Mouse (Mus musculus): ENCODE data around the gene Tyw1. TPM values are rescaled to one million over a fixed set of nuclear protein-coding genes. Genes with fewer than 3 reads are reported as not detected.

The Tyw1 gene
- polyA plus RNA-seq, 1 experiment from 2014 or later = 17.8 TPM

DNA sequence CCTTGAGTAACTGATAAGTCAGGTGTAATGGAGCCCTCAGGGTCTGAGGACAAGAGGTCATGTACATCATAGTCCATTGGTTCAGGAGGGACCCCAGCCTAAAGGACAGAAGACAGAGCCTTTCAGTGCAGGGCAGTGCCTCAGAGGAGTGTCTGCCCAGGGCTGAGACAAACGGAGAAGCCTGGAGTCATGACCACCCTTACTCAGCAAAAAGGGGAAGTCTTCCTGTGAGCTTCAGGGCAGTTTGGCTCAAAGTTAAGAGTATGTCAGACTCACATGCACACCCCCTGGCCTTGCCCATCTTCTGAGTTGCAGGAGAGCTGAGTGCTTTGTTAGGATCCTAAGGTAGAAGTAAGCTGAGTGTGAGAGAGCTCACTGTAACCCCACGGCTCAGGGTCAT, 74.5 kb downstream of the Tyw1 start:
- no peak for ATAC-seq (replicated peaks; ENCODE audit: insufficient number of reproducible peaks, low FRiP score, low TSS enrichment)
- no peak overlapping the region for H3K27ac ChIP-seq (ENCODE audit: low read depth, low read length)
- H3K9me3 ChIP-seq (replicated peaks; ENCODE audit: control insufficient read depth, low read length) = no peaks in the 10 kb centered on the region
- H3K4me1 ChIP-seq (ENCODE audit: control insufficient read depth, insufficient read depth, low read length) = no peaks in the 10 kb centered on the region
- no peak overlapping the region for H3K4me2 ChIP-seq
- no peak overlapping the region for H3K4me3 ChIP-seq (ENCODE audit: low read depth, low read length)
- H3K36me3 ChIP-seq (ENCODE audit: control insufficient read depth, insufficient read depth, low read length) = peaks cover 9% of the 10 kb centered on the region; the same call in 1 of the 2 replicates
- H3K9ac ChIP-seq (ENCODE audit: low read depth, low read length) = no peak overlapping the region
- 72% methylated on average over 2 of the region's 2 CpGs for WGBS (ENCODE audit: insufficient replicate concordance)
- H3K27me3 ChIP-seq (ENCODE audit: control insufficient read depth, insufficient read depth, low read length) = no peaks in the 10 kb centered on the region

DNA sequence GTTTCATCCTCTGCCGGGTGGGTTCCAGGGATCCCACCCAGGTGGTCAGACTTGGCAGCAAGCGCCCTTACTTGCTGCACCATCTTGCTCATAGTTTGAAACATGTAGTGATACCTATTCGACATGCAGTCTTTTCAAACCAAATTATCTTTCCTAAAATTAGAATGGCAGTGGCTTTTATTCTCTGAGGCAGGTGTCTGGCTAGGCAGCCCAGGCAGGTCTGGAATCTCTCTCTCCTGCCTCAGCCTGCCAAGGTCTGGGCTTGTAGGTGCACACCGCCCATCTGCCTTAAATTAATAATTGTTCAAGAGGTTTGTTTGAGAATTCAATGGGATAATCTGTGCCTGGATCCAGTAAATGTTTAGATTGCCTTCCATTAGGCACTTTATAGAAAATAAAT, 75.4 kb downstream of the Tyw1 start:
- ATAC-seq (replicated peaks; ENCODE audit: insufficient number of reproducible peaks, low FRiP score, low TSS enrichment) = no peak
- Histone ChIP-seq H3K27me3 (ENCODE audit: control insufficient read depth, insufficient read depth, low read length) (no peaks in the 10 kb centered on the region), H3K4me2 (no peak overlapping the region), H3K4me1 (ENCODE audit: control insufficient read depth, insufficient read depth, low read length) (no peaks in the 10 kb centered on the region), H3K27ac (ENCODE audit: low read depth, low read length) (no peak overlapping the region), H3K36me3 (ENCODE audit: control insufficient read depth, insufficient read depth, low read length) (peaks cover 11% of the 10 kb centered on the region), H3K9me3 (replicated peaks; ENCODE audit: control insufficient read depth, low read length) (no peaks in the 10 kb centered on the region; the same call in 1 of the 2 replicates), H3K4me3 (ENCODE audit: low read depth, low read length) (no peak overlapping the region), H3K9ac (ENCODE audit: low read depth, low read length) (no peak overlapping the region)
- WGBS (ENCODE audit: insufficient replicate concordance) = 86% methylated on average over 4 of the region's 4 CpGs

DNA sequence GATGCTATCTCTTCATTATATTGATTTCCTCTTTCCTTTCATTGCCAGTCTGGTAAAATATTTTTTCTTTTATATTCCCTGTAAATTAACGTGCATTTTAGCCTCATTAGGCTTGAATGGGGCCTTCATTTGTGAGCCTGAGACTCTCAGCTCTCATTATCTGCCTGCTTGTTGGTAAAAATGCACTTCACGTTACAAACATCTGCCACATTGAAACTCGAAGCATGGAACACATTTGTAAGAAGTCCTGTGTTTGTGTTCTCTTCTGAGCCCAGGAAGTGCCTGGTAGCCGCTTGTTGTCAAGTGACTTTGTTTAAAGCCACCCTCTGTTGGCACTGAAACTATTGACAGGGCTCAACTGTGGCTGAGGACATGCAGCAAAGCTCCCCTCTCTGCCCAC, 75.8 kb downstream of the Tyw1 start:
- no peak overlapping the region for H3K27ac ChIP-seq (ENCODE audit: low read depth, low read length)
- H3K36me3 ChIP-seq (ENCODE audit: control insufficient read depth, insufficient read depth, low read length) = peaks cover 9% of the 10 kb centered on the region
- no peaks in the 10 kb centered on the region for H3K4me1 ChIP-seq (ENCODE audit: control insufficient read depth, insufficient read depth, low read length)
- WGBS (ENCODE audit: insufficient replicate concordance) = 73% methylated on average over 4 of the region's 4 CpGs
- no peaks in the 10 kb centered on the region for H3K27me3 ChIP-seq (ENCODE audit: control insufficient read depth, insufficient read depth, low read length)
- no peak overlapping the region for H3K9ac ChIP-seq (ENCODE audit: low read depth, low read length)
- no peak for ATAC-seq (replicated peaks; ENCODE audit: insufficient number of reproducible peaks, low FRiP score, low TSS enrichment)
- H3K9me3 ChIP-seq (replicated peaks; ENCODE audit: control insufficient read depth, low read length) = no peaks in the 10 kb centered on the region; the same call in 1 of the 2 replicates
- no peak overlapping the region for H3K4me2 ChIP-seq
- no peak overlapping the region for H3K4me3 ChIP-seq (ENCODE audit: low read depth, low read length)

DNA sequence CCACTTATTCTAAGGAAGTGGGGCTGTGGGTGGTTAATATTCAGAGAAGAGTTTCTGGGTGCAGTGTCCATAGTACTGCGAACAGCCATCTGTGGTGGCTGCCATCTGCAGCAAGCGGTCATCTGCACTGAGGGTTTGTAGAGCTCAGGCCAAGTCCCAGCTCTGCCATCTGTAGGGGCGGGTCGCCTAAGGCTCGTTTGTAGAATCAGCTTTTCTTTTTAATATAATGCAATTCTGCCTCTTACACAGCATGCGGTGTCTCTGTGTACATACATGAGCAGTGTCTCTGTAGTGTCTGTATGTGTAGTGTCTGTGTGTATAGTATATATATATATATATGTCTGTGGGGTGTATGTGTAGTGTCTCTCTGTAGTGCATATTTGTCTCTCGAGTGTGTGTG, 78.1 kb downstream of the Tyw1 start:
- peaks cover 10% of the 10 kb centered on the region for H3K36me3 ChIP-seq (ENCODE audit: control insufficient read depth, insufficient read depth, low read length)
- WGBS (ENCODE audit: insufficient replicate concordance) = 93% methylated on average over 7 of the region's 7 CpGs
- no peaks in the 10 kb centered on the region for H3K4me1 ChIP-seq (ENCODE audit: control insufficient read depth, insufficient read depth, low read length)
- no peak overlapping the region for H3K27ac ChIP-seq (ENCODE audit: low read depth, low read length)
- no peaks in the 10 kb centered on the region; the same call in 1 of the 2 replicates for H3K9me3 ChIP-seq (replicated peaks; ENCODE audit: control insufficient read depth, low read length)
- H3K4me2 ChIP-seq = no peak overlapping the region
- no peaks in the 10 kb centered on the region for H3K27me3 ChIP-seq (ENCODE audit: control insufficient read depth, insufficient read depth, low read length)
- no peak for ATAC-seq (replicated peaks; ENCODE audit: insufficient number of reproducible peaks, low FRiP score, low TSS enrichment)
- no peak overlapping the region for H3K4me3 ChIP-seq (ENCODE audit: low read depth, low read length)
- no peak overlapping the region for H3K9ac ChIP-seq (ENCODE audit: low read depth, low read length)

DNA sequence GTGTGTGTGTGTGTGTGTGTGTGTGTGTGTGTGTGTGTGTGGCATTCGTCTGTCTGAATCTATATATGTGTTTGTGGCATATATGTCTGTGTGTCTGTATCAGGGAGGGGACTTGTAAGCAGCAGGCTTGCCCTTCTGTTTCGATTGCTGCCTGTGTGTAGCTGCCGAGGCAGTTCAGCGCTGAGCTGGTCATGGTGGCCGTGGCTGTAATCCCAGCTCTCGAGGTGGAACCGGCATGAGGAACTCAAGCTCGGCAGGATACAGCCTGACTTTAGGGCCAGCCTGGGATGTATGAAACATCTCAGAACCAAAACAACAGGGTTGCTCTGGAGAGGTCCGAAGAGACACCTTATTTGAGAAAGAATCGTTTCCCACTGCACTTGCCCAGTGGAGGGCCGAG, 78.6 kb downstream of the Tyw1 start:
- no peak overlapping the region for H3K27ac ChIP-seq (ENCODE audit: low read depth, low read length)
- H3K9ac ChIP-seq (ENCODE audit: low read depth, low read length) = no peak overlapping the region
- H3K36me3 ChIP-seq (ENCODE audit: control insufficient read depth, insufficient read depth, low read length) = peaks cover 10% of the 10 kb centered on the region
- no peaks in the 10 kb centered on the region for H3K27me3 ChIP-seq (ENCODE audit: control insufficient read depth, insufficient read depth, low read length)
- ATAC-seq (replicated peaks; ENCODE audit: insufficient number of reproducible peaks, low FRiP score, low TSS enrichment) = no peak
- no peaks in the 10 kb centered on the region for H3K4me1 ChIP-seq (ENCODE audit: control insufficient read depth, insufficient read depth, low read length)
- WGBS (ENCODE audit: insufficient replicate concordance) = 90% methylated on average over 11 of the region's 11 CpGs
- no peak overlapping the region for H3K4me3 ChIP-seq (ENCODE audit: low read depth, low read length)
- H3K4me2 ChIP-seq = no peak overlapping the region
- no peaks in the 10 kb centered on the region; the same call in 1 of the 2 replicates for H3K9me3 ChIP-seq (replicated peaks; ENCODE audit: control insufficient read depth, low read length)

DNA sequence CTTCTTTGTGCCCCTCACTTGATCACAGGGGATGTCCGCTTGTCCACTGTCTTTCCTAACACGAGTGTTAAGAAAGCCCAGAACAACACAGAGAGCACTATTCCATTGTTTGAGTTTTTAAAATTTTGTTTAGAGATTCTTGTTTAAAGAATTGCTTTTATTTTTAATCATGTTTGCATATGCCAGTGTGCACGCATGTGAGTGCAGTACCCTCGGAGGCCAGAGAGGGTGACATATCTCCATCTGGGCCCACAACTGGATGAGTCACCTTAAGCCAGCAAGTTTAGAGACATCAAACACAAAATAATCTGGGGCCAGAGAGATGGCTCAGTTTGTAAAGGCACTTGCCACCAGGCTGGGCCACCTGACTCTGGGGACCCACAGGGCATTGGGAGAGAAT, 80.0 kb downstream of the Tyw1 start:
- 96% methylated on average over 4 of the region's 4 CpGs for WGBS (ENCODE audit: insufficient replicate concordance)
- no peak overlapping the region for H3K27ac ChIP-seq (ENCODE audit: low read depth, low read length)
- no peak overlapping the region for H3K9ac ChIP-seq (ENCODE audit: low read depth, low read length)
- H3K9me3 ChIP-seq (replicated peaks; ENCODE audit: control insufficient read depth, low read length) = no peaks in the 10 kb centered on the region; the same call in 1 of the 2 replicates
- peaks cover 10% of the 10 kb centered on the region for H3K36me3 ChIP-seq (ENCODE audit: control insufficient read depth, insufficient read depth, low read length)
- H3K27me3 ChIP-seq (ENCODE audit: control insufficient read depth, insufficient read depth, low read length) = no peaks in the 10 kb centered on the region
- no peaks in the 10 kb centered on the region for H3K4me1 ChIP-seq (ENCODE audit: control insufficient read depth, insufficient read depth, low read length)
- no peak overlapping the region for H3K4me3 ChIP-seq (ENCODE audit: low read depth, low read length)
- no peak overlapping the region for H3K4me2 ChIP-seq
- ATAC-seq (replicated peaks; ENCODE audit: insufficient number of reproducible peaks, low FRiP score, low TSS enrichment) = no peak

DNA sequence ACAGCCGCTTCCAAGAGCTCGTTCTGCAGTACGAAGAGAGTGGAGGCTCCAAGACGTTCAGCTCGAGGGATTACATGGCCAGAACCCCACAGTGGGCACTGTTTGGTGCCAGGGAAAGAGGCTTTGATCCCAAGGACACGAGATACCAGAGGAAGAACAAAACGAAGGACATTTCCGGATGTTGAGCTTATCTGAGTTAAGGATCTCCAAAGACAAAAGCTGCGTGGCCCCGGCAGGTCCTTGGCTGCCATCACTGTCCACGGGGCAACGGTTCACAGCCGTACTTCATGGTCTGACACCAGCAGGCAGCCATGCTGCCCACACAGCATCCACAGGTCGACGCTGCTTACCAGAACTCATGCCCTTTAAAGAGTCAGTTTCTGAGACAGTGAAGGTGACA, 85.2 kb downstream of the Tyw1 start:
- no peak overlapping the region for H3K9ac ChIP-seq (ENCODE audit: low read depth, low read length)
- ATAC-seq (replicated peaks; ENCODE audit: insufficient number of reproducible peaks, low FRiP score, low TSS enrichment) = no peak
- no peak overlapping the region for H3K4me2 ChIP-seq
- no peak overlapping the region for H3K4me3 ChIP-seq (ENCODE audit: low read depth, low read length)
- no peaks in the 10 kb centered on the region for H3K4me1 ChIP-seq (ENCODE audit: control insufficient read depth, insufficient read depth, low read length)
- H3K36me3 ChIP-seq (ENCODE audit: control insufficient read depth, insufficient read depth, low read length) = peaks cover 15% of the 10 kb centered on the region
- no peaks in the 10 kb centered on the region for H3K27me3 ChIP-seq (ENCODE audit: control insufficient read depth, insufficient read depth, low read length)
- no peaks in the 10 kb centered on the region; the same call in 1 of the 2 replicates for H3K9me3 ChIP-seq (replicated peaks; ENCODE audit: control insufficient read depth, low read length)
- no peak overlapping the region for H3K27ac ChIP-seq (ENCODE audit: low read depth, low read length)
- WGBS (ENCODE audit: insufficient replicate concordance) = 88% methylated on average over 15 of the region's 15 CpGs

DNA sequence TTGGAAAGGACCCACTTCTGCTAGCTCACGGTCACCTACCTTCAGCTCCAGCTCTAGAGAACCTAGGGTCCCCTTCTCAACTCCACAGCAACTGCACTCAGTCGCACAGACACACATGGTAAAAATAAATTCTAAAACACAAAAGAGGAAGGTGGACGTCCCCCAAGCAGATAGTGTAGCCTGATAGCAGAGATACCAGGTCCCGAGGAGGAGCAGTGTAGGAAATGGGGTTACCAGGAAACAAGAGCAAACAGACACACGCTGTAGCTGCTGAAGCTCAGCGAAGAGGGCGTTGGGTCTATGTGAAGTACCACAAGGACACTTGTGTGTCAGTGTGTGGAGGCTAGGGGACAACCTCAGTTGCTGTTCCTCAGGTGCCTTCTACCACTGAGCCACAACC, 89.6 kb downstream of the Tyw1 start:
- no peaks in the 10 kb centered on the region for H3K4me1 ChIP-seq (ENCODE audit: control insufficient read depth, insufficient read depth, low read length)
- peaks cover 11% of the 10 kb centered on the region for H3K36me3 ChIP-seq (ENCODE audit: control insufficient read depth, insufficient read depth, low read length)
- H3K27me3 ChIP-seq (ENCODE audit: control insufficient read depth, insufficient read depth, low read length) = no peaks in the 10 kb centered on the region
- WGBS (ENCODE audit: insufficient replicate concordance) = 83% methylated on average over 7 of the region's 7 CpGs
- no peak overlapping the region for H3K4me3 ChIP-seq (ENCODE audit: low read depth, low read length)
- no peak overlapping the region for H3K27ac ChIP-seq (ENCODE audit: low read depth, low read length)
- no peak overlapping the region for H3K4me2 ChIP-seq
- H3K9ac ChIP-seq (ENCODE audit: low read depth, low read length) = no peak overlapping the region
- no peaks in the 10 kb centered on the region for H3K9me3 ChIP-seq (replicated peaks; ENCODE audit: control insufficient read depth, low read length)
- ATAC-seq (replicated peaks; ENCODE audit: insufficient number of reproducible peaks, low FRiP score, low TSS enrichment) = no peak

DNA sequence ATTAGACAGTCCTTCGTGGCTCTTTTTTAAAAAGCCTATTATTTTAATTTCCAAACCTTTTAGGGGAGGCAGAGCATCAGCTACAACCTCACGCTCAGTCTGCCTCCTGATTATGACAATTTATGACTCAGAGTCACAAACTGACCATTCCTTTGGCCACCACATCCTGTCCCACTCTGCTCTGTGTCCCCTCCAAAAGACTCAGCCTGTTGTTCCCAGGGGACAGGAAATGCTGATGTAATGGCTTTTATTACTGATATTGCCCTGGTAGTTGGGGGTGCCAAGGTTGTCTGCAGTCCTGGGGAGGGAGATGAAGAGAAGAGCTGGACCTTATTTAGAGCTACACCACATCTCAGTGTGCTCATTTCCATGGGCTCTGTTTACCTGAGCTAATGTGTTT, 90.5 kb downstream of the Tyw1 start:
- H3K9ac ChIP-seq (ENCODE audit: low read depth, low read length) = no peak overlapping the region
- H3K4me1 ChIP-seq (ENCODE audit: control insufficient read depth, insufficient read depth, low read length) = no peaks in the 10 kb centered on the region
- no peak overlapping the region for H3K4me2 ChIP-seq
- ATAC-seq (replicated peaks; ENCODE audit: insufficient number of reproducible peaks, low FRiP score, low TSS enrichment) = no peak
- no peaks in the 10 kb centered on the region for H3K27me3 ChIP-seq (ENCODE audit: control insufficient read depth, insufficient read depth, low read length)
- no peak overlapping the region for H3K4me3 ChIP-seq (ENCODE audit: low read depth, low read length)
- peaks cover 11% of the 10 kb centered on the region for H3K36me3 ChIP-seq (ENCODE audit: control insufficient read depth, insufficient read depth, low read length)
- H3K27ac ChIP-seq (ENCODE audit: low read depth, low read length) = no peak overlapping the region
- 82% methylated on average over 2 of the region's 2 CpGs for WGBS (ENCODE audit: insufficient replicate concordance)
- H3K9me3 ChIP-seq (replicated peaks; ENCODE audit: control insufficient read depth, low read length) = no peaks in the 10 kb centered on the region

Measured in heart, embryonic 11.5 days (tissue).